Mouse (Mus musculus) small intestine, adult 2 months (tissue): ENCODE measurements around the gene Nepn. TPM values are rescaled to one million over a fixed set of nuclear protein-coding genes. Genes with fewer than 3 reads are reported as not detected.

Experiments used
- H3K27ac ChIP-seq: fragments of 200-500 bp; 2 replicates; pipeline ENCODE4 v1.5.1; 2012; ENCODE audit warnings: low read depth, low read length, control low read depth, inconsistent platforms; ENCODE audit not compliant: insufficient read depth
- H3K27me3 ChIP-seq: fragments of 200-500 bp; 2 replicates; pipeline ENCODE4 v1.6.1; 2012; ENCODE audit warnings: mild to moderate bottlenecking, moderate library complexity, low read length, inconsistent platforms; ENCODE audit not compliant: control insufficient read depth, insufficient read depth
- H3K36me3 ChIP-seq: fragments of 200-500 bp; 2 replicates; pipeline ENCODE4 v1.6.1; 2012; ENCODE audit warnings: mild to moderate bottlenecking, low read length, control low read depth, inconsistent platforms; ENCODE audit not compliant: control insufficient read depth, insufficient read depth
- H3K4me1 ChIP-seq: fragments of 200-500 bp; 2 replicates; pipeline ENCODE4 v1.6.1; 2012; ENCODE audit warnings: low read length, inconsistent platforms, mixed read lengths; ENCODE audit not compliant: control insufficient read depth, insufficient read depth, insufficient read length
- H3K4me3 ChIP-seq: fragments of 200-500 bp; 2 replicates; pipeline ENCODE4 v1.5.1; 2012; ENCODE audit warnings: low read depth, mild to moderate bottlenecking, control low read depth, inconsistent platforms, low read length, moderate library complexity
- CTCF ChIP-seq: fragments of 200-500 bp; IDR thresholded peaks from 2 replicates; pipeline ENCODE4 v1.5.1; 2012; ENCODE audit warnings: low read depth, mild to moderate bottlenecking, control low read depth, inconsistent platforms, low read length, moderate library complexity, mixed read lengths; ENCODE audit not compliant: insufficient replicate concordance, insufficient read length; ENCODE audit errors: extremely low read depth
- POLR2A ChIP-seq: fragments of 200-500 bp; IDR thresholded peaks from 2 replicates; pipeline ENCODE4 v1.6.1; 2012; ENCODE audit warnings: low read depth, mild to moderate bottlenecking, control low read depth, inconsistent platforms, low read length, moderate library complexity
- WGBS: fragments of 180-500 bp; shearing (Covaris S2); methylation state at CpG from one replicate; pipeline ENCODE4 v1.1.7; 2018; 5-methylcytosine and 5-hydroxymethylcytosine counted together
- polyA plus RNA-seq: library from polyadenylated mRNA; depleted of rRNA; stranded (reverse); fragments of >200 nt; gene quantifications from 2 replicates; pipeline ENCODE4 v1.2.3, GENCODE M21; 2012

Gene Nepn
- polyA plus RNA-seq, 1 experiment = not detected

GRCm38 (mm10) chr10:52419402-52419801, 30.6 kb downstream of the Nepn start:
- TF ChIP-seq CTCF (no peak), POLR2A (no peak)
- Histone ChIP-seq H3K27me3 (no peaks in the 10 kb centered on the region), H3K4me1 (peaks cover 16% of the 10 kb centered on the region), H3K4me3 (no peak overlapping the region), H3K36me3 (no peaks in the 10 kb centered on the region), H3K27ac (peak overlapping the region; percentile 93)
- WGBS = 23% methylated on average over 4 of the region's 4 CpGs

DNA sequence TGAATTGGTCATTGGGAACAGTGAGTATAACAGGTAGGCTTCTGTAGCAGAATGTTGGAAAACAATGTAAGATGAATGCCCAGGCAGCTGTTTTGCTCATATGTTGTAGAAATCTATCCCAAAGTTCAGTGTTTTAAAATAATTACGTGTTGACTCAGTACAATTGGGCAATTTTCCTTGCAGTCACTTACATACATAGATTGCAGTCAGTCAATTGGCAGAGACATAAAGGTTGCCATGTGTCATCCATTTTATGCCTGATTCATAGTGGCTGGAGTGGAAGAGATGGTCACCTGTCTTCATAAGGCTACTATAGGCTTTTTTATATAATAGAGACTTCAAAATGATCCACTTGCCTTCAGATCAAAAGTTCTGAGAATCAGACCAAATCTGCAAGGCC, 31.8 kb downstream of the Nepn start:
- Histone ChIP-seq H3K4me1 (peaks cover 16% of the 10 kb centered on the region), H3K27ac (peak overlapping the region; percentile 60; the same call in 1 of the 2 replicates), H3K27me3 (no peaks in the 10 kb centered on the region), H3K36me3 (no peaks in the 10 kb centered on the region), H3K4me3 (no peak overlapping the region)
- no peak for TF ChIP-seq POLR2A
- no peak for TF ChIP-seq CTCF
- 43% methylated on average over 1 of the region's 1 CpGs for WGBS

DNA sequence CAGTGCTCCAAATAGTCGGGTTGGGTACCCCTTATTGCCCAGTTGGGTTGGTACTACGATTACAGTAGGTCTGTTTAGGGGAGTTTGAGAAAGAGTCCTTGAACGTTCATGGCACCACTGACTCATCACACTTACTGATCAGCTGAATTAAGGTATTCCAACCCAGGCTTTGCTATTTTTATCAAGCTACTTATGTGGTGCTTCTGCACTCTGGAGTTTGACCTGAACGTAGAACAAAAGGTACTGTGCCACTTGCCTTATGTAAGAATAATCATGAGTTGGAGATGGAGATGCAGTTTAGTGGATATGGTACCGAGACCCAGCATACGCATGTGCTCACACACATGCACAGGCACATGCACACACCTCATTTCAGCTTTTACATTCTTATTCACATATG, 32.9 kb downstream of the Nepn start:
- WGBS = 57% methylated on average over 6 of the region's 6 CpGs
- Histone ChIP-seq H3K36me3 (no peaks in the 10 kb centered on the region), H3K27ac (0 out of 2 replicates have a peak overlapping the region, but pooled peaks have one; percentile 31), H3K27me3 (no peaks in the 10 kb centered on the region), H3K4me1 (peaks cover 22% of the 10 kb centered on the region), H3K4me3 (no peak overlapping the region)
- no peak for TF ChIP-seq POLR2A

- no peaks in the 10 kb centered on the region for H3K27me3 ChIP-seq
- 55% methylated on average over 2 of the region's 2 CpGs for WGBS
- TF ChIP-seq CTCF = peak; percentile 31; the same call in 1 of the 2 replicates
- no peak for TF ChIP-seq POLR2A
- H3K4me1 ChIP-seq = peaks cover 28% of the 10 kb centered on the region
- no peak overlapping the region for H3K27ac ChIP-seq
- no peak overlapping the region for H3K4me3 ChIP-seq
- no peaks in the 10 kb centered on the region for H3K36me3 ChIP-seq
These were observed 34.3 kb downstream of the Nepn start for GRCm38 (mm10) chr10:52423097-52423496.

DNA sequence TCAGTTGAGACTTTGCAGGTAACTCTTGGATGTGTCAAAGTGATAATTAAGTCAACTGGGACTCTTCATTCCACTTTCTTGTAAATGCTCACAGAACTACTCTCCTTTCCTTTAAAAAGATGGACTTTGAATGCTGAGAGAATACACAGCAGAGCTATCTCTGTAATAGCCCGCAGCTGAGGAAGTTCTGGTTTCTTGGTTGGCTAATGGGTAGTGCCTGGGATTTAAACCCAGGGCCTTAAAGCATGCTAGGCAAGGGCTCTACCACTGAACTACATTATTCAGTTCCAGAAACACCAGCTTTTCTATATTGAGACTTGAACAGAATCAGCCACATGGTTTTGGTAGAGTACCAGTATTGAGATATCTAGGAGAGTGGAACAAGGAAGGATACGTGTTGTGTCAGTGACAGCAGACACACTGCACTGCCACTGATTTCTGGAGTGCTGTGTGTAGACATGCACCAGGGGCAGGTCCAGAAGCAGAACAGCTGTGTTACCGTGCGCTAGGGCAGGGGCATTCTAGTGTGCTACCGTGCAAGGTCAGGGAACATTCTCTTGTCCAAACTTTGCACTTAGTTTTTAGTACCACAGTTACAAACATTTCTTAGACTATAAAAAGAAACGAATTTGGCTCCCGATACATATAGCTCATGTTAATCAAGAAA, 37.7 kb downstream of the Nepn start:
- no peaks in the 10 kb centered on the region for H3K27me3 ChIP-seq
- WGBS = 42% methylated on average over 7 of the region's 7 CpGs
- TF ChIP-seq POLR2A = no peak
- no peak for TF ChIP-seq CTCF
- H3K4me1 ChIP-seq = peaks cover 20% of the 10 kb centered on the region
- peaks cover 15% of the 10 kb centered on the region for H3K36me3 ChIP-seq
- no peak overlapping the region for H3K4me3 ChIP-seq
- H3K27ac ChIP-seq = 0 out of 2 replicates have a peak overlapping the region, but pooled peaks have one; percentile 22

DNA sequence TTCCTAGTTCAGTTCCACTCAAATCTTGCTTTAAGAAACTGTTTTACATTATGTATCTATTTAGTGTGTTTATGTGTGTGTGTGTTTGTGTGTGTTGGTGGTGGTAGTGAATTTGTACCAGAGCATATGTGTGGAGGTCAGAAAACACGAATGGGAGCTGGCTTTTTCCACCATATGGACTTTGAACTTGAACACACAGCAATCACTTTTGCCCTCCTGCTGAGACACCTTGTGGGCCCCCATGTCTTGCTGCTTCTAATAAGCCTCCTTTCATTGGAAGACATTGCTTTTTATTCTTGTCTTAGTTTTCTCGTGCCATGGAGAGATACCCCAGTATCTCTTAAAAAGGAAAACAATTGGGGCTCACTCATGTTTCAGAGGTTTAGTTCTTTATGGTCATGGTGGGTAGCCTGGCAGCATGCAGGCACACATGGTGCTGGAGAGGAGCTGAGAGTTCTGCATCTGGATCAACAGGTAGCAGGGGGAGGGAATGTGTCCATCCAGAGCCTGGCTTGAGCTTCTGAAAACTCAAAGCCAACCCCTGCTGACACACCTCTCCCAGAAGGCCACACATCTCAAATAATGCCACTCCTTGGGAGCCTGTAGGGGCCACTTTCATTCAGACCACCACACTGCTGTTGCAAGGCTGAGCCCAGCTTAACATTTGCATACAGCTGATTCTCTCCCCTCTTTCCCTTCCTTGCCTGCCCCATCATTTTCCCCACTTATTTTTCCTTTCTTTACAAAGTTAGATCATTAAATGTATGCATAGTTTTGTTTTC, 39.1 kb downstream of the Nepn start:
- Histone ChIP-seq H3K36me3 (peaks cover 24% of the 10 kb centered on the region), H3K27ac (peak overlapping the region; percentile 15; the same call in 1 of the 2 replicates), H3K27me3 (no peaks in the 10 kb centered on the region), H3K4me3 (no peak overlapping the region), H3K4me1 (peaks cover 17% of the 10 kb centered on the region)
- TF ChIP-seq POLR2A (no peak), CTCF (no peak)
- WGBS = 28% methylated on average over 2 of the region's 2 CpGs

DNA sequence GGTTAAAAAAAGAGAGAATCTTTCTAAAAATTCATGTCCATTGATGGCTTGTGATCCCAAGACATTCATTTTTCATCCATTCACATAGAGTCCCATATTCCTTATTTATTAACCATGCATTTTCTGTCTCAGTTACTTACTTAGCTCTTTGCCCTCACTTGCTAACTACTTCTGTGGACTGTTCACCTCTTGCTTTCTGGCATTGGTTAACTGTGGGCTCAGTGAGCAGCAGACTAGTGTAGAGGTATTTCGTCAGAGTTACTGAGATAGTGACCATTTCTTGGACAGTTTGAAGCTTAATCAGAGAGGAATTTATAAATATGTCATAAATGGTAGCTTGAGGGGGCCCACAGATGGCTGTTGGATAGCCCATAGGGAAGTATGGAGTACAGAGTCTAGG, 42.2 kb downstream of the Nepn start:
- WGBS = 75% methylated on average over 1 of the region's 1 CpGs
- Histone ChIP-seq H3K27ac (no peak overlapping the region), H3K4me3 (no peak overlapping the region), H3K27me3 (no peaks in the 10 kb centered on the region), H3K4me1 (peaks cover 13% of the 10 kb centered on the region), H3K36me3 (peaks cover 49% of the 10 kb centered on the region)
- TF ChIP-seq CTCF (no peak), POLR2A (no peak)
